Mouse (Mus musculus): ENCODE measurements around the gene Cnnm4.

GRCm38 (mm10) chr1:36526903-36527302 lies 55.5 kb downstream of the Cnnm4 start:
- TF ChIP-seq POLR2A (IDR thresholded peaks at IDR 0.05; ENCODE audit: low read depth, low read length) (no peak), CTCF (IDR thresholded peaks at IDR 0.05; ENCODE audit: extremely low read depth, insufficient read depth, insufficient read length, insufficient replicate concordance) (no peak)
